Mouse (Mus musculus) telencephalon, adult 2 months (tissue): Measurements from ENCODE around the gene Celf2.
A peak's percentile ranks its signal among the peaks of the same experiment; 100 is the strongest.

ENCODE experiments used
- DNase-seq: peaks from one replicate; pipeline ENCODE4 v3.0.0-alpha.2; 2011; ENCODE audit warnings: low read depth, low spot score

Gene Celf2

DNA sequence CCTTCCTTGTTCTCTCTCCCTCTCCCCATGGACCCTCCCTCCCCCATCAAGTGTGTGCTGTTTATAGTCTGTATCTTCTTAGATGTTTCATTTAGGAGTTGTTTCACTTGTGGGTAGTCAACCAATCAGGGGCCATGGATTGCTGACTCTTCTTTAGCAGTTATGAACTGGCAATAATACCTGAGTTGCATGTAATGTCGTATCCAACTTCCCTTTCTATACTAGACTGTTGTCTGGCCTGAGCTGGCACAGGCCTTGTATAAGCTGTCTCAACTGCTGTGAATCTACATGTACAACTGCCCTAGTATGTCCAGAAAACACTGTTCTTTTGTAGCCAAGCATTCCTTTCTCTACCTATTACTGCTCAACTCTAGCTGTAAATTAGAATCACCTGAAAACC lies 813.0 kb downstream of the Celf2 start:
- DNase-seq: no peak

DNA sequence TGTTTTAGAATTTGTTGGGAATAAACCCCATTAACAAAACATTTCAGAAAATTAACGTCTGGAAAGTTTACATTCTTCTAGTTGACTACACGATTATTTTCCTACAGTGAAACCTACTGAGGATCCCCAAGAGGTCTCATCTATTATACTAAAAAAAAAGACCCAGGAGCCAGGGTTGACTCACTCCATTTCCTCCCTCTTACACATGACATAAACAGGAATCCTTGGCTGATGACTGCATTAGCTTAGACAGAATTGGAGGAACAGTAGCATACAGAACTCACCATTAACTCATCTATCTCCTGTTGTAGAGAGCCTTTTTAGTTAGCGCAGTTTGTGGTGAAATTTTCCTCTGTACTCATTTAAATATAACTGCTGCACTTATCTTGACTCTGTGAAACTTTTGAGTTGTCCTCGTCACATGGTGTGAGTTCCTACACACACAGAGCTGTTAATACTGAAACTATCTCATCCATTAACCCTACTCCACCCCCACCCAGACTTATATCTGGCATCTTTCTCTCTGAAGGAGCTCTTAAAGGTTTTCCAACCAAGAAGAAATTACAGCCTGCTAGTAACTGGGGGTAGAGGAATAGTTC lies 813.9 kb downstream of the Celf2 start:
- no peak for DNase-seq

DNA sequence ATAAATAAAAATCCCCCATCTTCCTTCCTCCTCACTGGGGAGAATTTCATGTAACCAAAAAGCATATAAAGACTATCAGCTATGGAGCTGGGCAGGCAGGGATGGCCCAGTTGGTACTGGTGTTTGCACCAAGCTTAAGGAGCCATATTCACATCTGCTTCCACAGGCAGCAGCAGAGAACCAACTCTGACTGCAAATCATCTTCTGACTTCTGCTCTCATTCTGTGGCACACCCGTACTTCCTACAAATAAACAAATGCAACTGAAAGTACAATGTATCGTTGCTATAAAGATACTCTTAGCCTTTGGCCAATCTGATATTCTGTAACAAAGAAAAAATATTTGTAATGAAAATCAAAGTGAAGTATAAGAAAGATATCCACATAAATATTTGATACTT lies 819.7 kb downstream of the Celf2 start:
- DNase-seq: no peak

DNA sequence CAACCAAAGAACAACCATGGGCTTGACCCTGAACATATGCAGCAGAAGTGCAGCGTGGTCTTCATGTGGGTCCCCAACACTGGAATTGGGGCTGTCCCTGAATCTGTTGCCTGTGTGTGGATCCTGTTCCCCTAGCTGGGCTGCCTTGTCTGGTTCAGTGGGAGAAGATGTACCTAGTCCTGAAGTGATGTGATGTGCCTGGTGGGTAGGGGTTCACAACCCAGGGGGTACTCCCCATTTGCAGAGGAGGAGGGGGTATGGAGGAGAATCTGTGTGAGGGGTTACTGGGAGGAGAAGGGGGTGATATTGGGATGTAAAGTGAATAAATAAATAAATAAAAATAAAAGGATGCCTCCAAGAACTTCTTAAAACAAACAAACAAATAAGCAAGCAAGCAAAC lies 831.1 kb downstream of the Celf2 start:
- no peak for DNase-seq

DNA sequence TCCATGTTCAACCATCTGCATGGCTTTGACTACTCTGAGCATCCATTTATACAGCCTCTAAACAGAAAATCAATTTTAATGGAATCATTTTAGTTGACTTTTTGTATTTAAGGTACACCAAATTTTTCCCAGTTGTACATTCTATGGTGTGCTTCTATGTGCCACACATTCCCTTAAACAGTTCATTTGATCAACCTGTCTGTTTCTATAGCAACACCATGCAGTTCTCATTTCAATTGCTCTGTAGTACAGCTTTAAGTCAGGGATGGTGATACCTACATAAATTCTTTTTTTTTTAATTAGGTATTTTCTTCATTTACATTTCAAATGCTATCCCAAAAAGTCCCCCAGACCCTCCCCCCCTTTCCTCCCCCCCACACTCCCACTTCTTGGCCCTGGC lies 831.9 kb downstream of the Celf2 start:
- no peak for DNase-seq

DNA sequence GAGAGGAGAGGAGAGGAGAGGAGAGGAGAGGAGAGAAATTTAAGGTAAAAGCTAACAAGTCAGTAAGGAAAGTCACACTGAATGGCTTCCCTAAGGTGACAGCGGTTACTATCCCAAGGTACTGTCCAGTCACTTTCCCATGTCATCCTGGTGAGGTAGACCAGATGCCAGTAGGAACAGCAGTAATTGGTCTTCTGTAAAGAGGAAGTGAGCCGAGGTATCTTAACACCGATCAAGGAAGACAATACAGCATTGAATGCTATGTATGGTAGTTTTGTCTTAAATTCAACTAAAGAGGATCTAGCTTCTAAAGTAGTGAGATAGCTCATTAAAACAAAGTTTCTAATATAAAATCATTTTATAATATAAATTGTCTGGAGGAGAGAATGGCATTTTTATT lies 835.0 kb downstream of the Celf2 start:
- DNase-seq: no peak

DNA sequence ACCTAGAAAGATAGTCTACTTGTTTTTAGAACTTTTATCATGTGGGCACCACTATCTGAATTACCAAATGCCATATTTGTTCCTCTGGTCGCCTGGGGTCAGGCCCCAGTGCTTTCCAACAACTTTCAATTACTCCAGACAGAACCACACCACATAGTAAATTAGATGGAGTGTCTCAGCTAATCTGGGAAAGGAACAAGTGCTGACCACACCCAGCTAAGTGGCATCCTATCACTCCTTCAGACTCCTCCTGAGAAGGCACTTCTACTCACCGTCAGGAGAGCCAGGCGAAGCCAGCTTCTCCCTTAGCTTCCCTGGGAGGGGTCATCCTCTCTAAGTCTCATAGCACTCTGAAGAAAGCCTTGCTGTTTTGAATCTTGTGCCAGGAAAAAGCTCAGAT lies 835.9 kb downstream of the Celf2 start:
- no peak for DNase-seq

DNA sequence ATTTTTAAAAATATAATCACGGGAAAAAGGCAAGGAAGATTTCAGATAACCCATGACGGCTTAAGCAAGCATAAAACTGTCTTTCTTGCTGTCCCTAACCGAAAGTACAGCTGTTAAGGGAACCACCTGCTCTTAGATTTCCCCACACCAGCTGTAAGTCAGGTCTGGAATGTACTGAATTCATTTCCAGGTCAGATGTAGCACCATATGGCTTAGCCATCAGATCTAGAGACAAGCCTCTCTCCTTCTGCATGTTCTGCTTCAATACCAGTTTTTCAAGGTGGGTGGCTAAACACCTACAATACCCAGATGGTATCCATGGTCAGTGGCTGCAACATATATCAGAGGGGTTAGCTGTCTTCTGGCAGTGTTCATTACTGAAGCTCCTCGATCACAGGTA lies 841.8 kb downstream of the Celf2 start:
- DNase-seq: peak; percentile 65

DNA sequence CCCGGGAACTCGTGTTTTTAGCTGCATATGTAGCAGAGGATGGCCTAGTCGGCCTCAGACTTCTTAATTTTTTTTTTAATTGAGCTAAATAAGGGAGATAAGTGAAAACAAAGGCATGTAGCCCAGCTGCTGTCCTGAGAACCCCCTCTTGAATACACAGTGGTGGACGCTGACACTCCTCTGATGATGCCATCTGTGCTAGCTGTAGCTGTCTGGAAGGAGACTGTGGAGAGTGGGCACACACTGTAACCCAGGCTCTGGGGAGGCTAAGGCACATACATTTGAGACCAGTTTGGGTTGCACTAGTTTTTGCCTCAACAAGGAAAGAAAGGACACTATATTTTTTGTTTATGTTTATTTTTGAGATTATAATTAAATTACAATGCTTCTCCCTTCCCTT lies 849.5 kb downstream of the Celf2 start:
- DNase-seq: no peak

DNA sequence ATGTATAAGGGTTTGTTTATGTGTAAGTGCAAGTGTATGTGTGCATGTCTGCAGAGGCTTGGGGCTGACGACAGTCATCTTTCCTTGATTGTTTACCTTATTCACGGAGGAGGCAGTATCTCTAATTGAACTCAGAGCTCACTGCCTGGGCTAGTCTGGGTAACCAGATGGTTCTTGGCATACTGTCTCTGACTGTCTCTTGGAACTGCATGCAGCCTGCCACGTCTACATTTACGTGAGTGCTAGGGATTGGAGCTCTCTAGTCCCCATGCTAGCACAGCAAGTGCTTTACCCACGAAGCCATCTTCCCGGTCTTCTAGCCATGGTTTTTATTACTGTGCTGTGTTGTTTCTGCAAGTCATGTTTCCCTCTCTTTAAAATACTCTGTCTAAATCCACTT lies 855.6 kb downstream of the Celf2 start:
- DNase-seq: peak; percentile 38

DNA sequence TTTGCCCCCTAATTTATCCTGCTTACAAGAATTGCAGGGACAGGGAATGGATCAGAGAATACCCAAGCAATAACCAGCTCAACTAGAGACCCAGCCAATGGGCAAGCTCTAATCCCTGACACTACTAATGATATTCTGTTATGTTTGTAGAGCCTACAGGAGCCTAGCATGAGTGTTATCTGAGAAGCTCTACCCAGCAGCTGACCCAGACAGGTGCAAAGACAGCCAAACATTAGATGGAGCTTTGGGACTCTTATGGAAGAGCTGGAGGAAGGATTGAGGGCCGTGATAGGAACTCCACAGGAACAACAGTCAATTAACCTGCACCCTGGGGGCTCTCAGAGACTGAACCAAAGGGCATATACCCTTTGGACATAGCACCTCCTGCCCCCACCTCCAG lies 857.7 kb downstream of the Celf2 start:
- DNase-seq: no peak

DNA sequence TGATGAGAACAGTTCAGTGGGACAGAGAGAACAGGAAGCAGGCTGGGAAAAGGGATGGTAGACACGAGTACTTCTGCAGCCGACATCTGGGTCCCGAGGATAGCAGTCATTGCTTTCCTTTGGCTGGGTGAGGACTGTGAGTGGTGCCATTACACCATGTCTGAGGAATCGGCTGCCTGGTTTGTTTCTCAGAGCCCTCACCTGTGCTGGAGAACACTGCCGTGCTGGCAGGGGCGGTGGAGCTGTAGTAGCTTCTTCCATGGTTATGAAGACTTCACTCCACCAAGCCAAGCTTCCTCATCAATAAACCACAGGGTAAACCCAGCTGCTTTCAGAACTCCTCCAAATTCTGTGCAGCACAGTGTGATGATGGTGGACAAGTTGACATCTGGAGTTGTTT lies 860.5 kb downstream of the Celf2 start:
- no peak for DNase-seq

DNA sequence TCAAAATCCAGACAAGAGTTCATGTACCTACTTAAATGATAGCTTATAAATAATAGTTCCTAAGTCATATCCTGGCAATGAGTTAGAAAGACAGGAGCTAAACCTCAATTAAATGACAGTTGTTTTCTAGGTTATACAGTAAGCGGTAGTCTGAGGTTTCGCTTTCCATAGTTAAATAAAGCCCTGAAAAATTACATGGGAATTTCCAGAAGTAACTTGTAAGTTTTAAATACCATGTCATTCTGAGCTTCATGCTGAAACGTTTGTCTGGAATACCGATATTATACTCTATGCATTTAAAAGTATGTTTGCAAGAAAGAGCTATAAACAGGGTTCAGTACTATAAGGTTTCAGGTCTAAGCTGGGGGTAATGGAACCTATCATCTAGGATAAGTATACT lies 862.3 kb downstream of the Celf2 start:
- no peak for DNase-seq

DNA sequence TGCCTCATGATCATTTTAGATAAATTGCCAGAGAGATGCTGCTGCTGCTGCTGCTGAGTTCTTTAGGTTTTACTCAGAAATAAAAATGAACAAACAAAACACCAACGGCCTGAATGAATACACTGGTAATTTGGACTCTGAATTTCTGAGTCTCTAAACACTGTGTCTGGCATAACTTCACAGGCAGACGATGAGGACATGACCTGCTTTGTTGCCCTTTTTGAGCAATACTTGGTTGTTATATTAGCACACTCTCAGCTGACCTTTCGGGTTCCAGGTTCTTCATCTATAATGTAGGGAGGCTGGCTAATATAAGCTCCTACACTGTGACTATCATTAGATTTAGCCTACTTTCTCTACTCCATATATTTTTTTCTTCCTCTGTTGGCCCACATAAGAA lies 863.0 kb downstream of the Celf2 start:
- no peak for DNase-seq

DNA sequence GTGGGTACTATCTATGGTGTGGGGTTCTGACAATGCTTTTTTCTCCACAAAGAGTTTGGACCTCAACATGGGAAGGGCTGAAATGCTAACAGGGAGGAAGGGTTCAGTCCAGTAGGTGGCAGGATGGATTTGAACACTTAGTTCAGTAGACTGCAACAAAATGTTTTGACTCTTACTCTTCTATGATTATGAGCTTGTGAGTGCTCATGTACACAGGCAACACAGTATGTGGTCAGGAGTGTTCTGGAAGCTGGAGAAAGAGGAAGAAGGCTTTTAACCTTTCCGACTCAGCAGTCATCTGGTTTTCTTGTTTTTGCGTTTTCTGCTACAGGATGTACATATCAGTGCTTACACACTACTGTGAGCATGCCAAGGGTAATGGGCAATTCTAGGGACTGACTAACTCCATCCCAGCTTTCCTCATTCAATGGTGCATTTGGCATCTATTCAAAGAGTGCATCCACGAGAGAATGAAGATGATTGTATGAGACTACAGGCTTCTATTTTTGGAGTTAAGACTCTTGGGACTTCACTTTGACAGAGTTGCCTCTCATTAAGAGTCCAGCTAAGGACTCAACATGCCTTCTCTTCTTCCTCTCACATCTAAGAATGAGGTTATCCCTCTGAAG lies 867.0 kb downstream of the Celf2 start:
- DNase-seq: no peak

DNA sequence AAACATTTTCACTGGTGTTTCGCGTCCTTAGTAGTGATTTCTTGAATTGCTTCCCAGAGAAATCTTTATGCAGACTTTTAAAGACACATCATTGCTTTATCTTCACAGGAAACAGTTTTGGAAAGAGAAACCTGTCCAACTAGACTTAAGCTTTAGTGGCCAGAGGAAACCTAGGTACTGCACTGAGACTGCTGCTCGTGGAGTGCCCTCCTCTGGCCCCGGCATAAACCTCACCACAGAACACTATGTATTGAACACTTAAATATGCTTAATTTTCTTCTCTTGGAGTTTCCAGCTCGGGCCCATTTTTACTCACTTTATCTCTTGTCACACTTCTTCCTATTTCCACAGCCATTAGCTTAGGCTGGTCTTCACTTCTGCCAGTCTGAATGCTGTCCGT lies 870.0 kb downstream of the Celf2 start:
- no peak for DNase-seq

DNA sequence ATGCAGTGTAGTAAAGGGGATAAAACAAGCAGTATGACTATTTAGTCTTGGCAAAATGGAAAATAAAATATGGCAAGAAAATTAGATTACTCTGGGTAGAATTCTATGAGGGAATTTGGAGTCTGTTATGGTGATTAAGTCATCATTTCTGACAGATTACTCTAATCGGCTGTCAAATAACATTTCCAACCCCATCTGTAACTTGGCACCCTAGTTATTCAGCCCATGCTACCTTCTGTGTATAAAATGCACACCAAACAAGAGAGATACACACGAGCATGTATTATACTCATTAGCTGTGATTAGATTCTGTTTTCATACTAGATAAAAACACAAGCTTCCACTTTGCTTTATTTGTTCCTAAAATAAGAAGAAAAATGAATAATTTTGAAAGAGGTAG lies 872.2 kb downstream of the Celf2 start:
- no peak for DNase-seq

DNA sequence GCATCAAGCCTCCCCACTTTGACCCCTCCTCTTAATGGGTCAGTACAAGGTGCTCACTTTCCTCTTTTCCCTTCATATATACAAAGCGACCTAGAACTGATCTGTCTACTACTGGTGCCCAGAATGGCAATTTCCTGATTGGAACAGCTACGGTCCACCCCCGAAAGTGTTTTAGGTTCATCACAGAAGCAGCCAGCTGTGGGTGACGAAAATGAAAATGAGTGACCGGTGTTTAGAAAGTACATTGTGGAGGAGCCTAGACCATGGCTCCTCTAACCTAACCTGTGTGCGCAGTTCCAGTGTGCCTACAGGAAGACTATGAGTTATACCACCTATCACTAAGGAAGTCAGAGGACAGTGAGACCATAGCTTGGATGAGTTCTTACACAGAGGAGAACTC lies 874.5 kb downstream of the Celf2 start:
- DNase-seq: no peak

DNA sequence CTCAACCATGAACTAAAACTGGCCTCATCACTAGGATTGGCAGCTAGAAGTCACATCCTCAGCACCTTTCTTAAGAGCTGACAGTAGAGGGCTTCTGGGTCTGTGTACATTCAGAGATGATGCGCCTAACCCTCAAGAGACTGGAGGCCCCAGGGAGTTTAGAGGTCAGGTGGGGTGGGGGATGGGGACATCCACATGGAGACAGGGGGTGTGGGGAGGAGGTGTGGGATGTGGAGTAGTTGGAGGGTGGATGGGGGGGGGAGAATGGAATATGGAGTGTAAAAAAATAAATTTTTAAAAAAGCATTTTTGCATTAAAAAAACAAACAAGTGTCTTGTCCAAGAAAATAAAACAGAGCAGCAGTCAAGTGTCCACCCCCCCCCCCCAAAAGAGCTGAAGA lies 876.2 kb downstream of the Celf2 start:
- DNase-seq: no peak

DNA sequence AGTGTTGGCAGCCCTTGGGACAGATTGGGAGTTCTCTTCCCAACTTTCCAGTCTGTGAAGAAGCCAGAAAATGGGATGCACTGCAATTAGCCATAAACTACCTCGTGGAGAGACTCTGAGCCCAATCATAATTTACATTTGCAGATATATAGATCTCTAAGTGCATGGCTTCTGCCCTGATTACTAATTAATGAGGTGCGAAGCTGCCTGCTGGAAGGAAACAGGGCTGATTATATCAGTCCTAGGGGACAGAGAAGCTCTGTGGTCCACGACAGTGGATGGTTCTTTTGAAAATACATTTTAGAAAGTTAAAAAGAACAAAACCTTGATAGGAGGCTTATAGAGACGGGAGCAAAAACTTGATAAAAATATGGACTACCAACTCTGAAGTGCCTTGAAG lies 885.6 kb downstream of the Celf2 start:
- no peak for DNase-seq

DNA sequence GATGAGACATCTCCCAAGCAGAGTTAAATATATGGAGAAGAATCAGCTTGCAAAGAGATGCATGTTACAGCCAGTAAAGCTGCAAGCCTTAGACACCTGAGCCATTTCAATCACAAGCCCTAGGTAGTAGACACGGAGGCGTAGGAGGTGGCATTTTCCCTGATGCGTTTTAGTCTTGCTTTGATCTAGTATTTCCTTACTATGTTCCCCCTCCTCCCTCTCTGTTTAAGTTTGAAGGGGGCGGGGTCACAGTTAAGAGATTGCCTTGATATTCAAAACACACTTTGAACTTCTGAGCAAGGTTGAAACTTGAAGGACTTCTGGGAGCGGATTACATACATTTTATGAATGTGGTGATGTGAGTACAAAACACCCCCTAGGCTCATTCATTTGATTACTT lies 887.3 kb downstream of the Celf2 start:
- no peak for DNase-seq

DNA sequence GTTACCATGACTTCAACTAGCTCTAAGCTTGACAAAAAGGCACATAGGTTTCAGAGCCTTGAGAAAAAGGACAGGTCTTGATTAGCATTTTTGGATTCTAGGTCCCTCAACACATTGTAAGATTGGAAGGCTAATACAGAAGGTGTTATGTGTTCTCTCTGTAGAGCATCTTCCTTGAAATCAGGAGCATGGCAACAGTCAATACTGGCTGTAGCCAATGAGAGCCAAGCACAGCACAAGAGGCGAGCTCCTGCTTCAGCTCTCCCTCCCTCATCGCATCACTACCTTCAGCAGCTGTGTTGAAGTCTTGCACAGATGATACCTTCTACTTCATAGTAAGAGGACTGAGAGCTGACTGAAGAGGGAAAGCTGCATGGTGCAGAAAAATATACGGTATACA lies 890.5 kb downstream of the Celf2 start:
- no peak for DNase-seq

DNA sequence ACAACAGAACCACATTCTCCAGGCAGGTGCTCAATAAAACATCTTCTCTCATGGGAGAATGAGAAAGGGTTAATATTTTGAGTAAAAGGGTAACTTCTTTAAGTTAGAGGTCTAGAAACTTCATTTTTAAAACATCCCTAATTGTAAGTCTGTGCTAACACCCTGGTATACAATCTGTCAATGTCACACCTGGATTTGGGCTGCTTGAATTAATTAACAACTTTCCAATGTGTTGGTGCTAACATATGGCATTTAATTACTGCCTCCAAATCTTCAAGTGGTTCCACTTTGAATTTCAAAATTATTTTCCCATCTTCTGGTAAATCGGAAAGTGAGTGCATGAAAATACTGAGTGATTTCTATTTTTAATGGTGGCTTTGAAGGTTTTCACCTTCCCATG lies 890.9 kb downstream of the Celf2 start:
- peak; percentile 38 for DNase-seq

DNA sequence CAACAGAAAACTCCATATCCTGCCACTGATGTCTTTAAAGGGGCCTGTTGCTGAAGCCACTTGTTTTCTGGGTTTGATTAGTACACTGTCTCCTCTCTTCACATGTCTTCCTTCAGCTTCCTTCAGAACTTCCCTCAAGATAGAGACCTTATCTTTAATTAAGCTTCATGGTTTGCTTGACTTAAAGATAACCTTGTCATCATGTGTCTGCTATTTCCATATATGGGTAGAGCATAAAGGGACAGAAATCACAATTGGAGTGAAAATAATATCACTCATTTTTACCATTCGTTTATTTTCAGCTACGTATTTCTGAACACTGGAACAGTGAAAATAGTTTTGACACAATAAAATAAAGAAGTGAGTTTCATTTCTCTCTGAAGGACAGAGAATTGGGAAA lies 905.0 kb downstream of the Celf2 start:
- no peak for DNase-seq
